Mouse (Mus musculus): ENCODE data around the gene Ccr1l1.

DNA sequence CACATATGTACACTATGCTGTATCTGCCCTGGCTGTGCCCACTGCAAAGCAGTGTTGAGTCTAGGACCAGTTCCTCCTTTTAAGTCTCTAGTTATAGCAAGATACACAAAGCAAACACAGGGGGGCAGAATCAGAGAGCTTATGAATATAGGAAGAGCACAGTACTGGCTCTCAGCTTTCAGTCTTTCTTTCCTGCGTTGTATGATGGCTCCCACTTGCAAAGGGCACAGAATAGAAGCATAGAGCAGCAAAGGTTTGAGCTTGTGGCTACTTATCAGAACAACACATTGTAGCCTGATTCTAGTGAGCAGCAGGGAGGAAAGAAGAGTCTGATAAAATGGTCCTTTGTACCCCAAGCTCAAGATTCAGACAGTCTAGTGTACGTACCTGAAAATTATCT is 8.0 kb upstream of the Ccr1l1 start:
- TF ChIP-seq CTCF (IDR thresholded peaks at IDR 0.05; ENCODE audit: control insufficient read depth, insufficient read depth, insufficient read length) (no peak), CEBPB (IDR thresholded peaks at IDR 0.05; ENCODE audit: low read depth) (no peak)

All from C2C12 (cell line).